Mouse (Mus musculus) liver, adult 2 months (tissue): Measurements from ENCODE around the gene Ttn.

Experiments used
- CTCF ChIP-seq: fragments of 200-500 bp; IDR thresholded peaks from 2 replicates; pipeline ENCODE4 v1.5.1; 2011; ENCODE audit warnings: low read depth, low read length, control low read depth
- POLR2A ChIP-seq: fragments of 200-500 bp; IDR thresholded peaks from 2 replicates; pipeline ENCODE4 v1.6.1; 2011; ENCODE audit warnings: low read length, control low read depth; ENCODE audit not compliant: insufficient read depth; ENCODE audit errors: extremely low read depth

GRCm38 (mm10) chr2:76693765-76694164 is 288.6 kb downstream of the Ttn start:
- TF ChIP-seq POLR2A (no peak), CTCF (no peak)
